Mouse (Mus musculus) lung, adult 2 months (tissue): ENCODE results near the gene Mmp2. TPM values are rescaled to one million over a fixed set of nuclear protein-coding genes. Genes with fewer than 3 reads are reported as not detected.
A peak's percentile ranks its signal among the peaks of the same experiment; 100 is the strongest.

ENCODE experiments used
- DNase-seq: peaks from one replicate; pipeline ENCODE4 v3.0.0; 2022
- H3K4me1 ChIP-seq: fragments of 200-500 bp; 2 replicates; pipeline ENCODE4 v1.6.1; 2011; ENCODE audit warnings: low read length; ENCODE audit not compliant: control insufficient read depth, insufficient read depth
- H3K4me3 ChIP-seq: fragments of 200-500 bp; replicated peaks from 2 replicates; pipeline ENCODE3; 2011; ENCODE audit warnings: low read depth, mild to moderate bottlenecking, control low read depth, low read length; ENCODE audit errors: extremely low read depth
- CTCF ChIP-seq: fragments of 200-500 bp; IDR thresholded peaks from 2 replicates; pipeline ENCODE4 v1.5.1; 2011; ENCODE audit warnings: mild to moderate bottlenecking, low read length, control low read depth; ENCODE audit not compliant: insufficient read depth
- POLR2A ChIP-seq: fragments of 200-500 bp; IDR thresholded peaks from 2 replicates; pipeline ENCODE4 v1.6.1; 2011; ENCODE audit warnings: low read depth, mild to moderate bottlenecking, control low read depth, low read length, borderline replicate concordance; ENCODE audit errors: extremely low read depth
- WGBS: fragments of 180-500 bp; shearing (Covaris S2); methylation state at CpG from one replicate; pipeline ENCODE4 v1.1.7; 2018; 5-methylcytosine and 5-hydroxymethylcytosine counted together
- polyA plus RNA-seq: library from polyadenylated mRNA; depleted of rRNA; stranded (reverse); fragments of >200 nt; gene quantifications from 2 replicates; pipeline ENCODE4 v1.2.3, GENCODE M21; 2012

Mmp2 gene
- polyA plus RNA-seq, 1 experiment: 114 TPM

GRCm38 (mm10) chr8:92854673-92855072 is 27.6 kb downstream of the Mmp2 start:
- TF ChIP-seq CTCF (no peak), POLR2A (no peak)
- no peak overlapping the region for H3K4me3 ChIP-seq
- no peaks in the 10 kb centered on the region; the same call in 1 of the 2 replicates for H3K4me1 ChIP-seq
- no peak for DNase-seq
- 78% methylated on average over 3 of the region's 3 CpGs for WGBS

GRCm38 (mm10) chr8:92855171-92855894 is 28.2 kb downstream of the Mmp2 start, which contains the start of gene Lpcat2:
TSS of gene Lpcat2 (plus strand) at chr8:92855339.
- peak; percentile 85 for DNase-seq
- WGBS: 5% methylated on average over 50 of the region's 50 CpGs
- TF ChIP-seq CTCF: no peak
- no peak for TF ChIP-seq POLR2A
- H3K4me1 ChIP-seq: no peaks in the 10 kb centered on the region; the same call in 1 of the 2 replicates
- H3K4me3 ChIP-seq: peak within 1 kb of the TSS; percentile 63

- no peak overlapping the region for H3K4me3 ChIP-seq
- TF ChIP-seq CTCF: no peak
- no peak for TF ChIP-seq POLR2A
- 63% methylated on average over 7 of the region's 7 CpGs for whole genome bisulfite sequencing
- DNase-seq: no peak
- no peaks in the 10 kb centered on the region; the same call in 1 of the 2 replicates for H3K4me1 ChIP-seq
Observed at GRCm38 (mm10) chr8:92856273-92856986, 29.3 kb downstream of the Mmp2 start.

GRCm38 (mm10) chr8:92858475-92859182 is 31.5 kb downstream of the Mmp2 start:
- 84% methylated on average over 14 of the region's 14 CpGs for WGBS
- no peak for DNase-seq
- no peaks in the 10 kb centered on the region for H3K4me1 ChIP-seq
- no peak for TF ChIP-seq CTCF
- TF ChIP-seq POLR2A: no peak
- H3K4me3 ChIP-seq: no peak overlapping the region

GRCm38 (mm10) chr8:92861977-92862376 is 34.9 kb downstream of the Mmp2 start:
- no peak for DNase-seq
- no peak for TF ChIP-seq CTCF
- TF ChIP-seq POLR2A: no peak
- no peak overlapping the region for H3K4me3 ChIP-seq
- WGBS: 93% methylated on average over 1 of the region's 1 CpGs
- H3K4me1 ChIP-seq: no peaks in the 10 kb centered on the region

GRCm38 (mm10) chr8:92870281-92870680 is 43.2 kb downstream of the Mmp2 start:
- DNase-seq: no peak
- 52% methylated on average over 7 of the region's 7 CpGs for WGBS
- no peaks in the 10 kb centered on the region for H3K4me1 ChIP-seq
- no peak overlapping the region for H3K4me3 ChIP-seq
- TF ChIP-seq POLR2A (no peak), CTCF (no peak)

- H3K4me3 ChIP-seq: no peak overlapping the region
- H3K4me1 ChIP-seq: no peaks in the 10 kb centered on the region
- no peak for DNase-seq
- TF ChIP-seq POLR2A: no peak
- no peak for TF ChIP-seq CTCF
- WGBS: 75% methylated on average over 10 of the region's 10 CpGs
Observed at GRCm38 (mm10) chr8:92872063-92872759, 45.1 kb downstream of the Mmp2 start.

GRCm38 (mm10) chr8:92875795-92876194 is 48.7 kb downstream of the Mmp2 start:
- 79% methylated on average over 10 of the region's 10 CpGs for WGBS
- Histone ChIP-seq H3K4me3 (no peak overlapping the region), H3K4me1 (no peaks in the 10 kb centered on the region)
- DNase-seq: no peak
- no peak for TF ChIP-seq POLR2A
- no peak for TF ChIP-seq CTCF

GRCm38 (mm10) chr8:92881247-92881646 is 54.2 kb downstream of the Mmp2 start:
- no peak for TF ChIP-seq POLR2A
- no peak for TF ChIP-seq CTCF
- H3K4me3 ChIP-seq: no peak overlapping the region
- H3K4me1 ChIP-seq: no peaks in the 10 kb centered on the region
- WGBS: 39% methylated on average over 4 of the region's 4 CpGs
- DNase-seq: no peak
